Mouse (Mus musculus): ENCODE results near the gene Rfx3. TPM values are rescaled to one million over a fixed set of nuclear protein-coding genes. Genes with fewer than 3 reads are reported as not detected.

Rfx3 gene
- total and polyA plus RNA-seq, 3 experiments = 1.1 to 62.0 (median 1.8) TPM

- TF ChIP-seq USF2 (IDR thresholded peaks at IDR 0.05; ENCODE audit: borderline replicate concordance in 1 of 2, insufficient read depth in 1 of 2, low read depth in 1 of 2, low read length in 2 of 2) (no peak), CTCF (IDR thresholded peaks at IDR 0.05 in 2 of 3, conservative IDR thresholded peaks at IDR 0.05 in 1 of 3; ENCODE audit: control insufficient read depth in 1 of 3, insufficient read depth in 1 of 3, low read depth in 2 of 3, low read length in 3 of 3, poor library complexity in 1 of 3, severe bottlenecking in 1 of 3) (no peak), POLR2AphosphoS2 (IDR thresholded peaks at IDR 0.05; ENCODE audit: low read length) (no peak)
Observed at GRCm38 (mm10) chr19:28009587-28010281, 1.2 kb downstream of the Rfx3 start (continued).

DNA sequence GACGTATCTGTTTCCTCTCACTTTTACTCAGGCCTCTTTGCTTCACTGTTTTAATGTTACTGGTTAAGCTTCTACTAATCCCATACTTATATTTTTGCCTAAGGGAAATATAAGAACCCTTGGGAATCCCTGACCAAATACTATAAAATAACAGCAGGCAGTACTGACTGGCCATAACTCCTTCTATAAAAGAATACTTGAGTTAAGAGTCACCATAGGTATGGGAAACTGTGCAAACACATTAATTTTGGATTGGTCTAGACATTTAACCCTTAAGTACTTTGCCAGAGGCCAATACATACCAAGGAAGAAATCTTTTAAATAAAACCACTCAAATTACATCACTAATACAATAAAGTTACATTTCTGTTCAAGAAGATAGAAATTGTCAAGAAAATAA, 6.8 kb downstream of the Rfx3 start:
- H3K79me2 ChIP-seq (ENCODE audit: control insufficient read depth, insufficient read depth, low read length, poor library complexity) = peaks cover 4% of the 10 kb centered on the region; the same call in 1 of the 2 replicates
- H3K27me3 ChIP-seq (ENCODE audit: control insufficient read depth in 1 of 2, insufficient read depth in 2 of 2, low read length in 2 of 2) = no peaks in the 10 kb centered on the region
- no peak overlapping the region for H3K27ac ChIP-seq (ENCODE audit: control insufficient read depth, low read depth, low read length)
- no peaks in the 10 kb centered on the region; a peak in 1 of 4 replicates for H3K4me1 ChIP-seq (ENCODE audit: control insufficient read depth in 1 of 2, insufficient read depth in 2 of 2, low read length in 2 of 2)
- DNase-seq (ENCODE audit: low read depth, low spot score) = no peak
- H3K36me3 ChIP-seq (ENCODE audit: control insufficient read depth in 1 of 2, insufficient read depth in 2 of 2, low read length in 2 of 2) = peaks cover 0 to 7% of the 10 kb centered on the region in 2 experiments; a peak in 2 of 4 replicates
- H3K9me3 ChIP-seq (replicated peaks; ENCODE audit: insufficient read depth, low read length) = no peaks in the 10 kb centered on the region
- H3K9ac ChIP-seq (ENCODE audit: control insufficient read depth, low read depth, low read length, poor library complexity, severe bottlenecking) = no peak overlapping the region
- no peak for TF ChIP-seq SMC3 (IDR thresholded peaks at IDR 0.05; ENCODE audit: low read depth, low read length)
- no peak overlapping the region for H3K4me3 ChIP-seq (ENCODE audit: control insufficient read depth in 1 of 2, insufficient read depth in 1 of 2, low read depth in 2 of 2, low read length in 2 of 2)

DNA sequence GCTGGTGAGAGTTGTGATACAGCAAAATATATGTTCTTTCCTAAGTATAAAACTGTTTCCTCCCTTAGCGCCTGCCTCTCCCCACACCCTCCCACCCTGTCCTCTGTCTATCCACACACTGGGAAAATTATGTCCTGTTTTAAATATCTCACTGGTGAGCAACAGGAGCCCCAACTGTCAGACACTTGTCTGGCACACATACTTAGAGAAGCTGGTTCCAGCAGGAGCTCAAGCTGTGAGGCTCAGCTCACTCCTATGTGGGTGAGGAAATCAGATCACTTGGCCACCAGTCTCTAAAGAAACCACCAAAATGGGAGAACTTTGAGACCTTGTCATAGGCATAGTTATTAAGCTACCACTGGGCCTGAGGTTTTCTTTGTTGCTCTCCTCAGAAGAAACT, 7.5 kb downstream of the Rfx3 start:
- no peak overlapping the region for H3K9ac ChIP-seq (ENCODE audit: control insufficient read depth, low read depth, low read length, poor library complexity, severe bottlenecking)
- H3K4me1 ChIP-seq (ENCODE audit: control insufficient read depth in 1 of 2, insufficient read depth in 2 of 2, low read length in 2 of 2) = no peaks in the 10 kb centered on the region
- no peak for DNase-seq (ENCODE audit: low read depth, low spot score)
- no peak overlapping the region for H3K27ac ChIP-seq (ENCODE audit: control insufficient read depth, low read depth, low read length)
- H3K27me3 ChIP-seq (ENCODE audit: control insufficient read depth in 1 of 2, insufficient read depth in 2 of 2, low read length in 2 of 2) = no peaks in the 10 kb centered on the region
- H3K79me2 ChIP-seq (ENCODE audit: control insufficient read depth, insufficient read depth, low read length, poor library complexity) = peaks cover 4% of the 10 kb centered on the region; the same call in 1 of the 2 replicates
- H3K36me3 ChIP-seq (ENCODE audit: control insufficient read depth in 1 of 2, insufficient read depth in 2 of 2, low read length in 2 of 2) = peaks cover 0 to 5% of the 10 kb centered on the region in 2 experiments; a peak in 2 of 4 replicates
- TF ChIP-seq ZNF384 (IDR thresholded peaks at IDR 0.05; ENCODE audit: low read depth, low read length) (no peak), ZC3H11A (IDR thresholded peaks at IDR 0.05; ENCODE audit: low read depth, low read length) (no peak), CTCF (IDR thresholded peaks at IDR 0.05 in 2 of 3, conservative IDR thresholded peaks at IDR 0.05 in 1 of 3; ENCODE audit: control insufficient read depth in 1 of 3, insufficient read depth in 1 of 3, low read depth in 2 of 3, low read length in 3 of 3, poor library complexity in 1 of 3, severe bottlenecking in 1 of 3) (no peak), GATA1 (IDR thresholded peaks at IDR 0.05; ENCODE audit: low read depth, low read length) (no peak), JUND (IDR thresholded peaks at IDR 0.05; ENCODE audit: low read depth, low read length) (no peak), BHLHE40 (IDR thresholded peaks at IDR 0.05; ENCODE audit: borderline replicate concordance, low read depth, low read length) (no peak), UBTF (IDR thresholded peaks at IDR 0.05; ENCODE audit: borderline replicate concordance, insufficient read depth, low read depth, low read length) (no peak), RCOR1 (IDR thresholded peaks at IDR 0.05; ENCODE audit: low read depth, low read length) (no peak), NELFE (IDR thresholded peaks at IDR 0.05; ENCODE audit: low read depth, low read length) (no peak), KAT2A (conservative IDR thresholded peaks at IDR 0.05; ENCODE audit: low read depth, low read length) (no peak), MAZ (IDR thresholded peaks at IDR 0.05; ENCODE audit: low read depth, low read length) (no peak), GABPA (IDR thresholded peaks at IDR 0.05; ENCODE audit: low read depth, low read length) (no peak), SIN3A (IDR thresholded peaks at IDR 0.05; ENCODE audit: low read length) (no peak), MYB (IDR thresholded peaks at IDR 0.05; ENCODE audit: low read depth, low read length) (no peak), MAX (IDR thresholded peaks at IDR 0.05; ENCODE audit: low read length) (no peak), TBP (IDR thresholded peaks at IDR 0.05; ENCODE audit: low read depth, low read length) (no peak), USF2 (IDR thresholded peaks at IDR 0.05; ENCODE audit: borderline replicate concordance in 1 of 2, insufficient read depth in 1 of 2, low read depth in 1 of 2, low read length in 2 of 2) (no peak)
- H3K9me3 ChIP-seq (replicated peaks; ENCODE audit: insufficient read depth, low read length) = no peaks in the 10 kb centered on the region
- H3K4me3 ChIP-seq (ENCODE audit: control insufficient read depth in 1 of 2, insufficient read depth in 1 of 2, low read depth in 2 of 2, low read length in 2 of 2) = no peak overlapping the region
